25 mouse cellular contexts compared by ENCODE assay signal in the genomic region with DNA sequence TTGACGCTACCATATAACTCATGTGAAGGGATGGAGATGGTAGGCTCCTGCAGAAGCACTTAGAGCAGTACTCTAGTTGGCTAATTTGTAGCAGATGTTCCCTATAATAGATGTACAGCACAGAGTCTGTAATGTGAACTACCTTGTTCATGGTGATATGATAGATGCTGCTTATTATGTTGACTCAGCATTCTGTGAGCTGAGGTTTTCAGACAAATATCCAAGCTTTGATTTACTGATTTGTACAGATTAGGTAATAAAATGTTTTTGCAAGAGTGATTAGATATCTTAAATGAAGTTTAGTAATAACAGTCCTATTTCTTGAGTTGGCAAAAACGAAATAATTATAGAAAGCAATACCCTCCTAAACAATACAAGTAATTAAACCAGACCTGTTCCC.
"Had no signal": no experiment of that assay in that cellular context is flagged by ENCODE, and none has a peak within 500 bp of the region (broad histone marks: within the 10 kb centered on the region; RNA-seq: fewer than 3 reads in every experiment).

No protein-coding gene starts in this region.

- H3K4me2 ChIP-seq: heart, embryonic 12.5 days; hindbrain, embryonic 14.5 days; intestine, embryonic 15.5 days; limb, embryonic 12.5 days; liver, embryonic 11.5 days; liver, embryonic 13.5 days; liver, embryonic 15.5 days had no signal

- ATAC-seq: inflammation-experienced regulatory T-cells, adult 6 months; intestine, embryonic 15.5 days; intestine, postnatal 0 days had no signal

- H3K4me1 ChIP-seq: heart, embryonic 10.5 days; heart, embryonic 12.5 days; hindbrain, embryonic 10.5 days; intestine, embryonic 15.5 days; limb, embryonic 10.5 days; limb, embryonic 12.5 days; liver, embryonic 13.5 days; liver, embryonic 15.5 days had no signal

- H3K27ac ChIP-seq: gastrocnemius, adult 2 months; heart, embryonic 10.5 days; hindbrain, embryonic 10.5 days; hindbrain, embryonic 14.5 days; intestine, embryonic 15.5 days; layer of hippocampus, adult 2 months; left cerebral cortex, adult 2 months; limb, embryonic 10.5 days; limb, embryonic 12.5 days; liver, embryonic 13.5 days; liver, embryonic 15.5 days had no signal

- H3K36me3 ChIP-seq: heart, embryonic 10.5 days; heart, embryonic 12.5 days; hindbrain, embryonic 10.5 days; intestine, embryonic 15.5 days; limb, embryonic 10.5 days; limb, embryonic 12.5 days; liver, embryonic 13.5 days; liver, embryonic 15.5 days had no signal

- H3K9ac ChIP-seq: heart, embryonic 12.5 days; hindbrain, embryonic 14.5 days; intestine, embryonic 15.5 days; limb, embryonic 12.5 days; liver, embryonic 13.5 days; liver, embryonic 15.5 days had no signal

- H3K27me3 ChIP-seq: heart, embryonic 12.5 days; intestine, embryonic 15.5 days; limb, embryonic 12.5 days; liver, embryonic 13.5 days; liver, embryonic 15.5 days had no signal

- H3K4me3 ChIP-seq: gastrocnemius, adult 2 months; heart, embryonic 10.5 days; heart, embryonic 12.5 days; hindbrain, embryonic 10.5 days; intestine, embryonic 15.5 days; layer of hippocampus, adult 2 months; left cerebral cortex, adult 2 months; limb, embryonic 10.5 days; limb, embryonic 12.5 days; liver, embryonic 13.5 days; liver, embryonic 15.5 days had no signal

- H3K9me3 ChIP-seq: heart, embryonic 10.5 days; heart, embryonic 12.5 days; hindbrain, embryonic 10.5 days; intestine, embryonic 15.5 days; limb, embryonic 10.5 days; limb, embryonic 12.5 days; liver, embryonic 13.5 days; liver, embryonic 15.5 days had no signal

- DNase-seq: gastrocnemius, adult 2 months; gastrocnemius, postnatal 10 days; gastrocnemius, postnatal 25 days; heart, postnatal 10 days; heart, postnatal 4 days; kidney, adult 18-20 months; kidney, adult 8-10 months; kidney, postnatal 10 days; kidney, postnatal 25 days; kidney, postnatal 4 days; liver; liver, embryonic 13.5 days had no signal
